Mouse (Mus musculus): ENCODE data around the gene Ccdc77. TPM values are rescaled to one million over a fixed set of nuclear protein-coding genes. Genes with fewer than 3 reads are reported as not detected.
A peak's percentile ranks its signal among the peaks of the same experiment; 100 is the strongest.

Ccdc77 gene
- polyA plus RNA-seq, 1 experiment = 10.0 TPM

DNA sequence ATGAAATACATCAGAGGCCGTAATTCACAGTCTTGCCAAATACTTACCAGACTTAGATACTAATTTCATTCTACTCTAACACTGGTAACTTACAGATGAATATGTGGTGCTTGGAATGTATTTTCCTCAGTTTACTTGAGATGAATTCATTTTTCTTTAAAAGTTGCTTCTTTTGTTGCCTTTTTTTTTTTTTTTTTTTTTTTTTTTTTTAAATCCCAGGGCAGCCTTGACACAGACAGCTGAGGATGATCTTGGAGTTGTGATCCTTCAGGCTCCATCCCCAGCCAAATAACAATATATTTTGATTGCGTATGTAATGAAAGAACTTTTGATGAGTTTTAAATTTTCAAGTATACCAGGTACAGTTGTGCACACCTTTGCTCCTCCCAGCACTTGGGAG lies 2.0 kb downstream of the Ccdc77 start:
- Histone ChIP-seq H3K4me3 (ENCODE audit: insufficient read depth, low read length) (no peak overlapping the region), H3K27ac (ENCODE audit: insufficient read depth, low read length) (no peak overlapping the region), H3K4me1 (ENCODE audit: control insufficient read depth, insufficient read depth, low read length) (peaks cover 7% of the 10 kb centered on the region; the same call in 1 of the 2 replicates)
- no peak for TF ChIP-seq CTCF (IDR thresholded peaks at IDR 0.05; ENCODE audit: borderline replicate concordance, insufficient read depth, low read length)
- no peak for TF ChIP-seq POLR2A (IDR thresholded peaks at IDR 0.05; ENCODE audit: low read depth, low read length)

DNA sequence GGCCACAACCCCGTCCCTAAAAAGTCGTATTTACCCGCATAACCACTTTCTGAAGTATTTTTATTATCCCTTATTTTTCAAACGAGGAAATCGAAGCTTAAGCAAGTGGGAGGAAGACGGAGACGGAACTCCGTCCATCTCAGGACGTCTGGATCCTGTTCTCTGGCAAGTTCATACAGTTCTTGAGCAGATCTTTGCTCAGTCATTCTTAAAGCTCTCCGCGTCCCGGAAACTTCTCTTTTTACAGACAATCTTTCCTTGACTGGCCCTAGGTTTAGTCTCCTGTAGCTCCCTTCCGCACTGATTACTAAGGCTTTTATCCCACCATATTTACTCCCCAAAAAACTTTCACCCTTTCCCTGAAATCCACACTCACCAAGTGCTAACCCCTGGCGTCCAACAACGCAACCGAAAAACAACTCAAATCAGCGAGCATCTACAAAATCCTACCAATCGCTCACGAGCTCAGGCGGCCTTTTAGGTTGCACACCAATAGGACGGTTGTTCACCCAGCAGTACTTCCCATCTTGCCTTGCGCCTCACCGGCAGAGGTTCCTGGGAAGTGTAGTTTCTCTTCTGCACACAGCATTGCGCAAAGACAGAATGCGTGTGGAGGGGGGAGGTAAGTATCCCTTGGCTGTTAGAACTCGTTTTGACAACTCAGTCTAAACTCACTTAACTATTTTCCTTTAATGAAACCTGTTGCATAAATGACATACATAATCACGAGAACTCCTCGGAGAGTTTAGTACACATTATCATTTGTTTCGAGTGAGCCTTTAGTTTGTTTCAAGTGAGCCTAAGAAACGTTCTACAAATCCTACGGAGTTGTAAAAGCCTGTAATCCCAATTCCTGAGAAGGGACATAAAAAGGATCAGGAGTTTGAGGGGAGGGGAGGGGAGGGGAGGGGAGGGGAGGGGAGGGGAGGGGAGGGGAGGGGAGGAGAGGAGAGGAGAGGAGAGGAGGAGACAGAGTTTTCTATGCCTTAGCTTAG lies 6.9 kb downstream of the Ccdc77 start:
- Histone ChIP-seq H3K4me1 (ENCODE audit: control insufficient read depth, insufficient read depth, low read length) (no peaks in the 10 kb centered on the region), H3K4me3 (ENCODE audit: insufficient read depth, low read length) (peak overlapping the region; percentile 71), H3K27ac (ENCODE audit: insufficient read depth, low read length) (peak overlapping the region; percentile 68)
- TF ChIP-seq POLR2A (IDR thresholded peaks at IDR 0.05; ENCODE audit: low read depth, low read length) (peak; percentile 70; the same call in 1 of the 2 replicates), CTCF (IDR thresholded peaks at IDR 0.05; ENCODE audit: borderline replicate concordance, insufficient read depth, low read length) (no peak)

DNA sequence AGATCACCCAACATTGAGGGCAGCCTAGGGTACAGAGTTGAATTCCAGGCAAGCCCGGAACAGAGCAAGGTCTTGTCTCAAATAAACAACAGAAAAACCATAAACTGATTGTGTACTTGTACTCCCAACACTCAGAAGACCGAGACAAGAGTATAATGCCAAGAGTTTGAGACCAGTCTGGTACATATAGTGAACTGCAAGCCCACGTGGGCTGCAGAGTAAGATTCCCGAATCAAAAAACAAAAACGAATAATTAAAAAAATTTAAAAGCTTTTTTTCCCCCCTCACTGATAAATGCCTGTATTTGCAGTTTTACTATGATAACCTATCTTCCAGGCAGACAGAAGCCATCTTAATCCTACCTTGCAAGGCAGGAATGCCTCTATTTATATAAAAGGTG lies 7.7 kb downstream of the Ccdc77 start:
- no peaks in the 10 kb centered on the region for H3K4me1 ChIP-seq (ENCODE audit: control insufficient read depth, insufficient read depth, low read length)
- peak overlapping the region; percentile 71 for H3K4me3 ChIP-seq (ENCODE audit: insufficient read depth, low read length)
- peak overlapping the region; percentile 68 for H3K27ac ChIP-seq (ENCODE audit: insufficient read depth, low read length)
- TF ChIP-seq CTCF (IDR thresholded peaks at IDR 0.05; ENCODE audit: borderline replicate concordance, insufficient read depth, low read length) (no peak), POLR2A (IDR thresholded peaks at IDR 0.05; ENCODE audit: low read depth, low read length) (no peak)

DNA sequence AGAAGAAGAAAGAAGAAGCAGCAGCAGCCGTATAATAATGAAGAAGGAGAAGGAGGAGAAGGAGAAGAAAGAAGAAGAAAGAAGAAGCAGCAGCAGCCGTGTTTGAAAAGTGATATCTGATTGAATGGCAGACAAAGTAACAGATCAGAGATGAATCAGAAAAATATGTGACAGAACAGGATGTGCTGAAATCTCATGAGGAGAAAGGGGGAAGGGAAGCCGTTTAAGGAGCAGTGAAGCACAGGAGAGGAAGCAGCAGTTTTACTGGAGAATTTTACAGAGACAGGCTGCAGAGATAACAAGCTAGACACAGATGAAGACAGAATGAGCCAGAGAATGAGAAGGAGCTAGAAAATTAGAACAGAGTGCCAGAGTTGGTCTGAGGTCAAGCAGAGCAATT lies 15.2 kb downstream of the Ccdc77 start:
- no peak for TF ChIP-seq CTCF (IDR thresholded peaks at IDR 0.05; ENCODE audit: borderline replicate concordance, insufficient read depth, low read length)
- no peak for TF ChIP-seq POLR2A (IDR thresholded peaks at IDR 0.05; ENCODE audit: low read depth, low read length)
- H3K27ac ChIP-seq (ENCODE audit: insufficient read depth, low read length) = no peak overlapping the region

DNA sequence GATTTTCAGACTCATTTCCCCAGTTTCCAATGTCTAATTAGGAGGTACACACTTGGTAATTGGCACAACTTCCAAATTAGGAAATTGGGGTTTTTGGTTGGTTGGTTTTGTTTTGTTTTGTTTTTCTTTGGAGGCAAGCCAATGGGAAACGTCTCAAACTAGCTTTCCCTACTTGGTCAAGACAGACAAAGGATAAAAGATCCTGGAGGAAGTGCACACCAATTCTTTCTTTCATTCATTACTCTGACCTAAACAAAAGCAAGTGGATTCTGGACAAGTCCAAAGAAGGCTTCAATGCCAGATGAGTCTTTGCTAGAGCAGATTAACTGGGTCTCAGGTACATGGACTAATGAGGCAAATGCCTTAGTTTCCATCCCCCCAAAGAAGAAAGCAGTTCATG lies 20.2 kb downstream of the Ccdc77 start:
- Histone ChIP-seq H3K4me1 (ENCODE audit: control insufficient read depth, insufficient read depth, low read length) (no peaks in the 10 kb centered on the region), H3K27ac (ENCODE audit: insufficient read depth, low read length) (no peak overlapping the region), H3K4me3 (ENCODE audit: insufficient read depth, low read length) (no peak overlapping the region)
- TF ChIP-seq CTCF (IDR thresholded peaks at IDR 0.05; ENCODE audit: borderline replicate concordance, insufficient read depth, low read length) (no peak), POLR2A (IDR thresholded peaks at IDR 0.05; ENCODE audit: low read depth, low read length) (no peak)

More for the DNA sequence above, 15.2 kb downstream of the Ccdc77 start:
- Histone ChIP-seq H3K4me3 (ENCODE audit: insufficient read depth, low read length) (no peak overlapping the region), H3K4me1 (ENCODE audit: control insufficient read depth, insufficient read depth, low read length) (no peaks in the 10 kb centered on the region)

DNA sequence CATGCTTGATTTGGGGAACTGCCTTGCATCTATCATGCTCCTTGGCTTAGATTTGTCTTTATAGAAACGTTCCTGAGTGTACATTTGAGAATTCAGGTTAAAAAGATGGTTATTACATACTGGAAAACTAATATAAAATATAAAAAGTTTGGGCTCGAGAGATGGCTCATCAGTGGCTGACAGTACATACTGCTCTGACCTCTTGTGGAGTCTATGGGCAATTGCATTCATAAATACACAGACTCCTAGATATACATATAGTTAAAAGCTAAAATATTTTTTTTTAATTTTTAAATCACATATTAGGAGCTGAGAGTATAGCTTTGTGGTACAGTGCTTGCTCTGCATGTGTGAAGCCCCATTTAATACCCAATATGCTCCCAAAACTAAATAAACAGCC lies 31.8 kb downstream of the Ccdc77 start:
- H3K27ac ChIP-seq (ENCODE audit: insufficient read depth, low read length) = no peak overlapping the region

DNA sequence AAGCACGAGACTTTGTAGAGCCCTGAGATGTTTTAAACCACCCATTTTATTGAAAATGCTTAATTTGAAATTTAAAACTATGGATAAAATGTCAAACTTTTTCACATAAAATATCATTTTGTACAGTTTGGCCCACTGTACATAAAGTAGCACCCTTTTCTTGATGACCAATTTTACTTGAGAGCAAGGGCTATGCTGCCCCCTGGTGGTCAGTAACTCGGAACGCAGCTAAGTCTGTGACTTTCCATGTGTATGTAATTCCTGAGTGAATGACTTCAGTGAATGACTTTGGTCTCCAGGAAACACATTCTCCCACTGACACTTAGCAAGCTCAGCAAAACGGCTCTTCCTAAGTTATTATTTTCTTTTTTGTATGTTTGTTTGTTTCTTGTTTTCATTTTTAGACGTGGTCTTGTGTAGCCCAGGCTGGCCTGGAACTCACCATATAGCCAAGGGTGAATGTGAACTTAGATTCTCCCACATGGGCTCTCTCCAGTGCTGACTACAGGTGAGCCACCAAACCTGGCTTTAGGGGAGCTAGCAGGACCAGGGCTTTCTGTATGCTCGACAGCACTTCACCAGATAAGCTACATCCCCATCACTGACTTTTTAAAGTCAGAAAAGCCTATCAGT lies 39.8 kb downstream of the Ccdc77 start:
- TF ChIP-seq POLR2A (IDR thresholded peaks at IDR 0.05; ENCODE audit: low read depth, low read length) (no peak), CTCF (IDR thresholded peaks at IDR 0.05; ENCODE audit: borderline replicate concordance, insufficient read depth, low read length) (peak; percentile 75; the same call in 1 of the 2 replicates)
- Histone ChIP-seq H3K4me1 (ENCODE audit: control insufficient read depth, insufficient read depth, low read length) (no peaks in the 10 kb centered on the region), H3K27ac (ENCODE audit: insufficient read depth, low read length) (no peak overlapping the region), H3K4me3 (ENCODE audit: insufficient read depth, low read length) (no peak overlapping the region)

More for the DNA sequence above, 31.8 kb downstream of the Ccdc77 start:
- TF ChIP-seq CTCF (IDR thresholded peaks at IDR 0.05; ENCODE audit: borderline replicate concordance, insufficient read depth, low read length) (no peak), POLR2A (IDR thresholded peaks at IDR 0.05; ENCODE audit: low read depth, low read length) (no peak)
- Histone ChIP-seq H3K4me3 (ENCODE audit: insufficient read depth, low read length) (no peak overlapping the region), H3K4me1 (ENCODE audit: control insufficient read depth, insufficient read depth, low read length) (no peaks in the 10 kb centered on the region)

DNA sequence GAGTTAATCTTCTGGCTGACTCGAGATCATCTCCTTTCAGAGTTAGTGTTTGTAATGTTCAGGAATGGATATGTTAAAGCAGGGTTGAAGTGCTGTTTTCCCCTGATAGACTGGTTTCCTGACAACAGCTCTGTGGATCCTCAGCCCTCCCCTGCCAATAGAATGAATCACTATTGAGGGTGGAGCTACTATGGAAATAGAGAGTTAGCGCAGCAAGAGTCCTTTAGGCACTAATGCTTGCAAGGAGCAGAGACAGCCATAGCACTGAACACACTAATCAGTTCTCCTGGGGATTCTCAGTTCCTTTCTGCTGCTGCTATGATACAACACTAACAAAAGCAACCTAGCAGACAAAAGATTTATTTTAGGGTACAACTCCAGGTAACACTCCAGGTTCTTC lies 43.8 kb downstream of the Ccdc77 start:
- no peaks in the 10 kb centered on the region for H3K4me1 ChIP-seq (ENCODE audit: control insufficient read depth, insufficient read depth, low read length)
- TF ChIP-seq POLR2A (IDR thresholded peaks at IDR 0.05; ENCODE audit: low read depth, low read length) = no peak
- TF ChIP-seq CTCF (IDR thresholded peaks at IDR 0.05; ENCODE audit: borderline replicate concordance, insufficient read depth, low read length) = no peak
- H3K27ac ChIP-seq (ENCODE audit: insufficient read depth, low read length) = no peak overlapping the region
- H3K4me3 ChIP-seq (ENCODE audit: insufficient read depth, low read length) = no peak overlapping the region

DNA sequence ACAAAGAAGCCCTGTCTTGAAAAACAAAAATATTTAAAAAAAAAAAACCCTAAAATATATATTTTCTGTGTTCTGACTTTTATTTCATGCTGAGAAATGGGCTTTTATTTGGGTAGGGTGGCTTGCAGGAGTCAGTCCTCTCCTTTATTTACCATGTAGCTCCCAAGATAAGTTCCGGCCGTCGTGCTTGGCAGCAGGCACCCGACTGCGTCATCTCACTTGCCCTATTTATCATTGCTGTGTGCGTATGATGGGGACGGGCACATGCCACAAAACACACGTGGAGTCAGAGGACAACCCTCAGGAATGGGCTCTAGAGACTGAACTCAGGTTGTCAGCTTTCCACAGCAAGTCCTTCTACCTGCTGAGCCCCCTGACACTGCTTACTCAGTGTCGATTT lies 45.0 kb downstream of the Ccdc77 start:
- H3K4me1 ChIP-seq (ENCODE audit: control insufficient read depth, insufficient read depth, low read length) = no peaks in the 10 kb centered on the region
- no peak for TF ChIP-seq POLR2A (IDR thresholded peaks at IDR 0.05; ENCODE audit: low read depth, low read length)
- no peak for TF ChIP-seq CTCF (IDR thresholded peaks at IDR 0.05; ENCODE audit: borderline replicate concordance, insufficient read depth, low read length)
- H3K27ac ChIP-seq (ENCODE audit: insufficient read depth, low read length) = no peak overlapping the region
- H3K4me3 ChIP-seq (ENCODE audit: insufficient read depth, low read length) = no peak overlapping the region
